Mouse (Mus musculus) kidney, postnatal 4 days (tissue): Measurements from ENCODE around the gene Slc25a54.

Experiments
- DNase-seq, 2 experiments: peaks; one replicate each; pipeline ENCODE4 v3.0.0; 2021; ENCODE audit warnings: mixed read lengths in 2 of 2

Gene Slc25a54

GRCm38 (mm10) chr3:109125531-109125930 lies 45.3 kb downstream of the Slc25a54 start:
- DNase-seq = peak in 1 of 2 experiments; percentile 13

DNA sequence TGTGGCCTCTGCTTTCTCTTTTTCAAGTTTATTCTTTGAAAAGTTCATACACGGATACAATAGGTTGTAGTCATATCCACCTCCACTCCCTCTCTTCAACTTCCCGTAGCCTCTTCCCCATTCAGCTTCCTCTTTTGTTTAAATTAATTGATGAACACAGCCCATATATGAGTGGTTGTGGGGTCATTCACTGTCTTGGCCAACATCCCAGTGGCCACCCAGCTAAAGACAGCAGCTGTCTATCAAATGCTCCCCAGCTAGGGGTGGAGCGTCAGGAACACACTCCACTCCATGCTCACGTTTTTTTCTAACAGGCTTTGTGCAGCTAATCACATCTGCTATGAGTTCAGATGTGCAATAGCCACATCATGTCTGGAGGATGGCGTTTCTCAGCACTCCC lies 49.5 kb downstream of the Slc25a54 start:
- DNase-seq = no peak

DNA sequence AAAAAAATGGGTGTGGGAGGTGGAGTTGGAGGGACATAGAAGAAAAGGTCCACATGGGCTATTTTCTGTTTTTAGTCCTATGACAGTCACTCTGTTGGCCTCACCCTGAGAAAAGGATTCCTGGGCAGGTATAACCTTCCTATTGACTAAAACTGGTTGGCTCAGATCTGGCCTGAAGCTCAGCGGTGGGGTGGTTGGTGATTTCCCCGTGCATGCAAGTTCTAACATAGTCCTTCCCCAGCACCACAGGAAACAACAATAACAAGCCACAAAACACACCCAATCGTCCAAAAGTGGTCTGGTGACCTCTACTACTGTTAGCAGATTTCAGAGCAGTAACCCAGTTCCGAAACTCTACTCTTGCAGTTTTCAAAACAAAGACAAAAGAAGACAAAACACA lies 52.7 kb downstream of the Slc25a54 start:
- DNase-seq = no peak

DNA sequence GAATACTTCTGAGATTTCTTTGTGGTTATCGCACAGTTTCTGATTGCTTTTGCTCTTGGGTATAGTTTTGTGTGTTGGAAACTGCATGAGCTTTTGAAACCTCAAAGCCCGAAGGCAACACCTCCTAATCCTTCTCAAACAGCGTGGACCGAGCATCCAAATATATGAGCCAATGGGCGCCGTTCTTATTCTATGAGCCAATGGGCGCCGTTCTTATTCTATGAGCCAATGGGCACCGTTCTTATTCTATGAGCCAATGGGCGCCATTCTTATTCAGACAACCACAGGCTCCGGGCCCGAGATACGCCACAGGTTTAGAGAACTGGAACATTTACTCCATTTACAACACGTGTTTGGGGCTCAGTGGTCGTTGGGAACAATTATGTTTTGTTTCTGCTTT lies 53.8 kb downstream of the Slc25a54 start:
- no peak for DNase-seq

- no peak for DNase-seq
Observed at GRCm38 (mm10) chr3:109135352-109135751, 55.1 kb downstream of the Slc25a54 start.

GRCm38 (mm10) chr3:109152561-109152960 lies 72.3 kb downstream of the Slc25a54 start:
- DNase-seq = no peak

- no peak for DNase-seq
Observed at GRCm38 (mm10) chr3:109153410-109153809, 73.1 kb downstream of the Slc25a54 start.

DNA sequence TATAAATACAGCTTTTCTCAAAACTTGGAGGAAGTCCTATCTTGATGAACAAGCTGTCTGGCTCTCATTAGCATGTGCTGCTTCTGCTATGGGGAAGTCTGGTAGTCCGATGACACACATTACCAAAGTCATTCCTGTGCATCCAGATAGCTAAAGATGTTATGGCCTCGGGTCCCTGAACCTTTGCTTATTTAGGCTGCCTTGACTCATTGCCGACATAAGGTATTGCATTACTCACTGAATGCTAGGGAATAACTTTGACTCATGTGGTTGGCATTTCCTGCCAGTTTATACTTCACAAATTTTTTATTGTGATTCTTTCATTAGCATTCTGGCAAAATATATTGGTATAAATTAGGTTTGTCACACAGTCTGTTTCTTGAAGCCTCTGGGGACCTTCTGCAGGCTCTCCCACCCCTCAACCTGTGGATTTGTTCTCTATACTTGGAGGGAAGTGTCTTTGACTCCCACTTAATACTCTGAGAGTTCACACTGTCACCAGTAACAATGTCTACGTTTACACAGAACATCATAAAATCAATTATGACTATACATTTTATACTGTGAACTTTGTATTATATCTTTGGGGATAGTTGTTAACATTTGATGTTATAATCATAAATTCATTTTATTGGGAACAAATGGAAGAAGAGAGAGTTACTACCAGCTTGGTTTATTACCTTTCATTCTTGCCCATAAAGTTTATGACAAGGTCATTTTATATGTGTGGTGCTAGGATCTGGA lies 75.8 kb downstream of the Slc25a54 start:
- no peak for DNase-seq

GRCm38 (mm10) chr3:109157481-109157880 lies 77.2 kb downstream of the Slc25a54 start:
- DNase-seq = no peak

GRCm38 (mm10) chr3:109164088-109164487 lies 83.8 kb downstream of the Slc25a54 start:
- DNase-seq = no peak

- DNase-seq = no peak
Observed at GRCm38 (mm10) chr3:109164644-109165043, 84.4 kb downstream of the Slc25a54 start.

DNA sequence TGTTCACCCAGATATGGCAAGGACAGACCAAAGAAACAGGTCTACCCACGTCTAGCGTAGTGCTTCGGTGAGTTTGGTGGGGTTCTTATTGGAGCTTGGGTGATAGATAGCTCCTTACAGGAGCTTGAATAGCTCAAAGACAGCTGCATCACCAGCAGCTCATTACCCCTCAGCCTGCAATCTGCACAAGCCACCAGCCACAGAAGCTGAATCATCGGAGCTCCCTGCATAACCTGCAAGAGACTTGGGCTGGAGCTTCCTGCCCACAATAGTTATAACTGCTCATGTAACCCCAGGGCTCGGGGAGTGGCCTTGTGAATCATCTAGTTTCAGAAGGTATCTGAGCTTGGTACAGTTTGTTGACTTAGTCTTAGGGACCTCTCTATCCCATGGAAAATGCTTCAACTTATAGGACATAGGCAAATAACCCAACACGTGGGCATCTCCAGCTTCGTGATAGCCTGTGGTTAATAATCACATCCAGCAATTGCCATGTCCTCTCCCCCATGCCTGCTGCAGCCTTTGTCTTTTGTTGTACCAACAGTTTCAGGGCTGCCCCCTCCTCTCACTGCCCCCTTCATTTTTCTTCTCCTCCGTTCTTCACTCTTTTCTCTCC lies 85.1 kb downstream of the Slc25a54 start:
- no peak for DNase-seq
